Mouse (Mus musculus) ovary, adult 2 months (tissue): Measurements from ENCODE around the gene Acbd7. TPM values are rescaled to one million over a fixed set of nuclear protein-coding genes. Genes with fewer than 3 reads are reported as not detected.

Experiments used
- polyA plus RNA-seq: library from polyadenylated mRNA; depleted of rRNA; stranded (reverse); fragments of >200 nt; gene quantifications from 2 replicates; pipeline ENCODE4 v1.2.3, GENCODE M21; 2012; rRNA removed

Gene Acbd7
- polyA plus RNA-seq: 0.52 TPM in 1 of 2 replicates, not detected in the other

GRCm38 (mm10) chr2:3335611-3336301 is at the start of gene Acbd7:
Acbd7 (plus strand) TSS chr2:3336168.

GRCm38 (mm10) chr2:3332484-3333242 is 3.3 kb upstream of the Acbd7 start, which contains the start of gene Rpp38:
Rpp38 (minus strand) TSS chr2:3332643.

Other genes with a start within 250 kb of the Acbd7 start
- gene Fam171a1, start 221.9 kb upstream of the Acbd7 start, polyA plus RNA-seq: 40.7 and 42.2 TPM in 2 replicates
- 13.1 and 14.0 TPM in 2 replicates for gene Nmt2, start 52.0 kb upstream of the Acbd7 start, polyA plus RNA-seq
- 3.1 and 4.7 TPM in 2 replicates for gene Rpp38, start 3.5 kb upstream of the Acbd7 start, polyA plus RNA-seq
- not detected in 2 replicates for gene Olah, start 61.0 kb downstream of the Acbd7 start, polyA plus RNA-seq
- 0.41 TPM in 1 of 2 replicates, not detected in the other for gene Meig1, start 86.5 kb downstream of the Acbd7 start, polyA plus RNA-seq
- 2.9 and 3.3 TPM in 2 replicates for gene Dclre1c, start 88.0 kb downstream of the Acbd7 start, polyA plus RNA-seq
- gene Suv39h2, start 138.9 kb downstream of the Acbd7 start, polyA plus RNA-seq: 5.1 and 6.0 TPM in 2 replicates
- 1.9 TPM in 2 replicates for gene Gm45902, start 176.6 kb downstream of the Acbd7 start, polyA plus RNA-seq
- 15.8 and 24.0 TPM in 2 replicates for gene Hspa14, start 176.6 kb downstream of the Acbd7 start, polyA plus RNA-seq
- 0.28 and 0.68 TPM in 2 replicates for gene Cdnf, start 176.9 kb downstream of the Acbd7 start, polyA plus RNA-seq
- gene Fam107b, start 234.3 kb downstream of the Acbd7 start, polyA plus RNA-seq: 4.8 and 9.7 TPM in 2 replicates